Mouse (Mus musculus): ENCODE results near the gene Cldn19.
"Not testable (repeated sequence)": the region's sequence is repeated elsewhere in the genome, so short reads cannot be mapped to it uniquely, and the experiment has no call there.

The Cldn19 gene

GRCm38 (mm10) chr4:119252025-119252808 lies 3.0 kb upstream of the Cldn19 start:
- DNase-seq (ENCODE audit: low read depth, low spot score) = no peak

- no peak for DNase-seq (ENCODE audit: low read depth, low spot score)
These were observed 1.1 kb upstream of the Cldn19 start for GRCm38 (mm10) chr4:119254012-119254618.

GRCm38 (mm10) chr4:119257083-119257482 lies 1.9 kb downstream of the Cldn19 start:
- DNase-seq (ENCODE audit: low read depth, low spot score) = no peak

- DNase-seq (ENCODE audit: low read depth, low spot score) = no peak
These were observed 4.4 kb downstream of the Cldn19 start for GRCm38 (mm10) chr4:119259344-119260254.

GRCm38 (mm10) chr4:119261087-119261713 lies 6.0 kb downstream of the Cldn19 start:
- no peak for DNase-seq (ENCODE audit: low read depth, low spot score)

- DNase-seq (ENCODE audit: low read depth, low spot score) = no peak
These were observed 7.3 kb downstream of the Cldn19 start for GRCm38 (mm10) chr4:119262483-119262882.

GRCm38 (mm10) chr4:119263459-119263858 lies 8.2 kb downstream of the Cldn19 start:
- DNase-seq (ENCODE audit: low read depth, low spot score) = no peak

- DNase-seq (ENCODE audit: low read depth, low spot score) = no peak
These were observed 11.4 kb downstream of the Cldn19 start for GRCm38 (mm10) chr4:119266606-119267005.

GRCm38 (mm10) chr4:119274627-119275026 lies 19.4 kb downstream of the Cldn19 start:
- DNase-seq (ENCODE audit: low read depth, low spot score) = no peak

- DNase-seq (ENCODE audit: low read depth, low spot score) = no peak
These were observed 20.0 kb downstream of the Cldn19 start for GRCm38 (mm10) chr4:119275226-119275625.

- DNase-seq (ENCODE audit: low read depth, low spot score) = no peak
These were observed 20.5 kb downstream of the Cldn19 start for GRCm38 (mm10) chr4:119275726-119276125.

GRCm38 (mm10) chr4:119278784-119279183 lies 23.6 kb downstream of the Cldn19 start:
- DNase-seq (ENCODE audit: low read depth, low spot score) = not testable (repeated sequence)

GRCm38 (mm10) chr4:119284861-119285260 lies 29.6 kb downstream of the Cldn19 start:
- DNase-seq (ENCODE audit: low read depth, low spot score) = no peak

GRCm38 (mm10) chr4:119285336-119285735 lies 30.1 kb downstream of the Cldn19 start:
- no peak for DNase-seq (ENCODE audit: low read depth, low spot score)

GRCm38 (mm10) chr4:119291921-119292320 lies 36.7 kb downstream of the Cldn19 start:
- DNase-seq (ENCODE audit: low read depth, low spot score) = no peak

GRCm38 (mm10) chr4:119292771-119293573 lies 37.8 kb downstream of the Cldn19 start:
- no peak for DNase-seq (ENCODE audit: low read depth, low spot score)

- DNase-seq (ENCODE audit: low read depth, low spot score) = no peak
These were observed 38.5 kb downstream of the Cldn19 start for GRCm38 (mm10) chr4:119293574-119294258.

- peak; percentile 93 for DNase-seq (ENCODE audit: low read depth, low spot score)
These were observed 39.4 kb downstream of the Cldn19 start, which contains the start of gene Ybx1 for GRCm38 (mm10) chr4:119294415-119295133. Gene Ybx1, minus strand, starts transcription at chr4:119294604.

GRCm38 (mm10) chr4:119295134-119295453 lies 39.9 kb downstream of the Cldn19 start:
- DNase-seq (ENCODE audit: low read depth, low spot score) = no peak

- no peak for DNase-seq (ENCODE audit: low read depth, low spot score)
These were observed 42.1 kb downstream of the Cldn19 start for GRCm38 (mm10) chr4:119297361-119297760.

Data from WW6 (cell line).